Mouse (Mus musculus): ENCODE results near the gene Bcl11a.
"Not testable (repeated sequence)": the region's sequence is repeated elsewhere in the genome, so short reads cannot be mapped to it uniquely, and the experiment has no call there.

Gene Bcl11a

DNA sequence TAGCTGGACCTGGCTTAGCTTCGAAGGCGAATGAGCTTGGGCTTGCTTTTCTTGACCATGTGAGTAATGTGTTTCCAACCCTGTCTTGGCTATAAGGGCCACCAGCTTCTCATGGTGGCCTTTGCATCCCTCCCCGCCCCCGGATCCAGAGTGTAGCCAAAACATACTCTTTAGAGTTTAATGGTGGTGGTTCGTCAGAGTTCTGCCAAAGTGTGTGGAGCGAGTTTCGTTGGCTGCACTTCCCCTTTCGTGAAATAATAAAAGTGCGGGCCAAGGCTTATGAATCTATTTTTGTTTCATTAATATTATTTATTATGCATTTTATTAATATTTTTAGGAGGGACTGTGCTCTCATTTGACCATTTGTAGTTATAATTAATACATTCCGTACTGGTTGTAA is 21.4 kb downstream of the Bcl11a start:
- no peak for DNase-seq (ENCODE audit: low spot score)

DNA sequence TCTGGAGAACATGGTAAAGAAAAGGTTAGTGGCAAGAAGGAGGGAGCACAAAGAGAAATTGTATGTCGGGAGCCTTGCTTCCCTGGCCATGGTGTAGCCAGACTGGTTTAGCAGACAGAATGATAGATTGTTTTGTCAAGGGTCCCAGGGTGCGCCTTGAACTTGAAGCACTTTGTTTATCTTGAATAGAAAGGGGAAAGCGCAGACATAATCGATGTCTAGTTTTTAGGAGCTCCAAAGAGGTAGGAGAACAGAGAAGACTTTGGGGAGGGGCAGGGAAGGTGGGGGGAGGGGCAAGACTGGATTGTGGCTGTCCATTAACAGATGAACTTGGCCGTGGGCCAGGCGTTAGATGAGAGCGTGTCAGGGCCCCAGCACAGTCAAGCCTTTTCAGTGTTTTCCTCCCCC is 22.0 kb downstream of the Bcl11a start:
- peak; percentile 52 for DNase-seq (ENCODE audit: low spot score)

DNA sequence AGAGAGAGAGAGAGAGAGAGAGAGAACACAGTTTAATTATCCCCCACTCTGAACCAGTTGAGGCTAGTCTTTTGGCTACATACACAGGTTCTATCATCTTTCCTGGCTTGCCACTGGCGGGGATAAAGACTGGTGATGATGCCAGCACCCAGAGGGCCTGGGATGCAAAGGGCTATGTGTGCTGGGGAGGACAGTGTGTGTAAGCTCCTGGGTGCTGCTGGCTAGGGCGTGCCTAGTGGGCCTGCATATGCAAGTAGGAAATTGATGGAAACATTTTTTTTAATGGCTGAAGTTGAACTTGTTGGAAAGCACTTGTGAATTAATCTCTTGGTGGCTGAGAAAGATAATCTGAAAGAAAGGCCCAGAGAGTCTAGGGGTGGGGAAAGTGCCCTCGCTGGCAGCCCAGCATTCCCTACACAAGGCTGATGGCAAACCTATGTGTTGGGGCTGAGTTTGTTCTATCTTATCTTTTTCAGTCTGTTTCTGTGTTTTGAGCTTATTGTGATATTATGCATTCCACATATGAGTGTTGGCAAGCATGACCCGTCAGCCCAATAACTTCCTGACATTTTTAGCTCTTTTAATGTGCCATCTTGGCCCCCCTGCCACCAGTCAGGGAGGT is 22.7 kb downstream of the Bcl11a start:
- DNase-seq (ENCODE audit: low spot score): no peak

DNA sequence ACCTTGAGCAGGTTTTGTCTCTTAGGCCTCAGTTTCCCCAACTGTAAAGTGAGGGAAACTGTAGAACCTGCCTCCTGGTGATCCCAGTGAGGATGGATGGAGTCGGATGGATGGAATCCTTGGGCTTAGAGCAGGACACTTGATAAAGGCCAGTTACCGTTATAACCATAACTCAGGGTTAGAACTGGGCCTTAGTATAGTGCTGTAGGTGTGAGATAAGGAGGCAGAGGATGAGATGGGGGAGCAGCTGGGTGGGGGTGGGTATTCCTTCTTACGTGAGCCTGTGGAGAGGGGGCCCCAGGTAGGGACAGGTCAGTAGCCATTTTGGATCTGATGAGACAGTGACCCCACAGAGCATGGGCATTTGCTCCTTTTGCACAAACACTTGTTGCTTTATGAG is 23.8 kb downstream of the Bcl11a start:
- no peak for DNase-seq (ENCODE audit: low spot score)

DNA sequence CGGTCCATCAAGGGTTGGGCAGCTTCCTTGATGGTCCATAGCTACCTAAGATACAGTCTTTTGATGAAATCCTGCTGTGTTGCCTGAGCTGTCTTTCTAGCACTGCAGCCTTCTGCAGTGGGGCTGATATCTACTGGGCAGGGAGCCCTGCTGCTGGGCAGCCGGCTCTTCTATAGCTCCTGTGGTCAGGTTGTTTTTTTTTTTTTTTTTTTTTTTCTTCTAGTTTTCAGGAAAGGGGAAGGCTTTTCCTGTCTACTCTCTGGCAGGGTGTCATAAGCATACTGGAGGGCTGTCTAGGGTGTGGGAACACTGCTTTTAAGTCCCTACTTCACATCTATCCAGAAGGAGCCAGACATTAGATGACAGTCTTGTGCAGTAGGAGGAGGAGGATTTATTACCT is 24.5 kb downstream of the Bcl11a start:
- DNase-seq (ENCODE audit: low spot score): no peak

DNA sequence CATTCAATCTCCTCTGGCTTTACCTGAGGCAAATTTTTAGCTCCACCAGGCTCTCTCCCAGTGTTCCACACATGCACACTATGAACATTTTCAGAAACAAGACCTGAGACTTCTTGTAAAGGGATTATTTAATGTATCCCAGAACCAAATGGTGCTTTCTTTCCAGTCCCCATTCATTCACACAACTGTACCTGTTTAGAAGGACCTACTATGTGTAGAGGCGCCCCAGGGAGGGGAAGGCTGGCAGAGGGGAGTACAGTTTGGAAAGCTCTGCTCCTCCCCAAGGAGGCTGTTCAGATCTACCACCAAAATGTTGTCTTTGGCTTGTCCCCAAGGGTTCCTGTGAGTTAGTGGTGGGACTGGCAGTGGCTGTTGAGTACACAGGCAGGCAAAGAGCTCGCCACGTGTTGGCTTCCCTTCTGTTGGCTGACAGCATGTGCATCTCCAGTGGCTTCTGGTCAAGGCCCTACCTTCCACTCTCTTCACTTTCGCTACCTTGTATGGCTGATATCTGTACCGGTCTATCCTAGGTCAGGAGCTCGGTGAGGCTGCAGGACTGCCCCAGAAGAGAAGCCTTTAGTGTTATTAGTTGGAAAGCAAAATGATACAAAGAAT is 25.4 kb downstream of the Bcl11a start:
- DNase-seq (ENCODE audit: low spot score): no peak

DNA sequence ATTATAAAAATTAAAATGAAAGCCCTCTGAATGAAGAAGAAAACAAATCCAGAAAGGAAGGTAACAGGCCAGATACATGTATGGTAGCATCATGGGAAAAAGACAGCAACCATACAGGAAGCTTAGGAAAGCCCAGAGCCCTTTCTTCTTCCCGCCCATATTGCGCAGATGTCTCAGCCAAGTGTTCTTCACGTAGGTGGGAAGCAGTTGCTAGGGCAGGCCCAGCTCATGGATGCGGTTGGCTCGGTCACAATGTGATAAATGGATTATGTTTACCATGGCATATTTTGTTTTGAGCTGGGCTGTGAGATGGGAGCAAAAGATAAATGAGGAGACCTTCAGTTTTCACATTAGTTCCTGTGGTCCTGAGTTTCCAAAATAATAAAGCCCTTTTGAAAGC is 29.6 kb downstream of the Bcl11a start:
- DNase-seq (ENCODE audit: low spot score): no peak

DNA sequence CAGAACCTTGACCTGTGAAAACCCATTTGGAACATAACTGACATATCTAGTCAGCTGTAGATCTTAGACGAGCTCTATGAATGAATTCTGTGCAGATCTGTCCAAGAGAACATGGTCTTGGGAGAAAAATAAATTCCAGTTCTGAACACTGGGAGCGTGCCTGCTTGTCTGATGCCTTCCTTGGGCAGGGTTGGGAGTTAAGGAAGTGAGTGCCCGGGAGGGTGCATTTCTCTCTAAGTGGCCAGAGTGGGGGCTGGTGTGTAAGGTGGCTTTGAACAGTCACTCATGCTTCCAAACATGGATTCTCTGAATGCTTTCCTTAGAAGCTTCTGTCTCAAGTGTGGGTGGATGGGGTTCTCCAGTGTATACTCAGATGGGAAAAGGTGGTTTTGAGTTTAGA is 31.1 kb downstream of the Bcl11a start:
- DNase-seq (ENCODE audit: low spot score): no peak

DNA sequence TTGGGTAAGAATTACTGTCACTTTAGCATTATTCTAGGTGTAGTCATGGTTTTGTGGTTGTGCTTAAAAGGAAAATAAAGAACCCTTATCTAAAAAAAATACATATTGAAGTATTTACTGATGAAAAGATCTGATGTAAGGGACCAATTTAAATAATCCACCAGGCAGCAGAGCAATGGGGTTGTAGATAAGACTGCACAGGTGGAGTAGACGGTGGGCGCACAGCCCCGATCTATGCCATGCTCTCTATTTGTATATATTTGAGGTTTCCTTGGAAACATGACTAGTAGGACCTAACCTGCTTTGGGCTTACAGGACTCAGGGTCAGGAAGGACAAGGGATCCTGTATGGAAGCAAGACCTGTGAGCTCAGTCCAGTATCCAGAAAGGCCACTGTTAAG is 31.5 kb downstream of the Bcl11a start:
- DNase-seq (ENCODE audit: low spot score): no peak

DNA sequence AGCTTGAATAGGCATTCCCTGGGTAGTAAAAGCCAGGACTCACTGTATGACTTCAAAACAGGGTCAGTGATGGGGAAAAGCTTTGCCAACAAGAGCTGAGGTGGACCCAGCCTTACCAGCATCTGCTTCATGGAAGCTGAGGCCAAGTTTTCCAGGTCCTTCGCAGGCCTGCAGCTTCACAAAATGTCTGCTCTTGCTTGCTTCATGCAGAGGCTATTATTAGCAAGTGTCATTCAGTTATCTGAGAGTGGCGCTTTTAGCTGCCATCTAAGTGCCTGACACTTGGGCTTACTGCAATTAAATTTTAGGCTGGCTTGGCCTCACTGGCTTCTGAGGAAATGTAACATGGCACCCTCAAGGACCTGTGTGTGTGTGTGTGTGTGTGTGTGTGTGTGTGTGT is 32.3 kb downstream of the Bcl11a start:
- DNase-seq (ENCODE audit: low spot score): no peak

DNA sequence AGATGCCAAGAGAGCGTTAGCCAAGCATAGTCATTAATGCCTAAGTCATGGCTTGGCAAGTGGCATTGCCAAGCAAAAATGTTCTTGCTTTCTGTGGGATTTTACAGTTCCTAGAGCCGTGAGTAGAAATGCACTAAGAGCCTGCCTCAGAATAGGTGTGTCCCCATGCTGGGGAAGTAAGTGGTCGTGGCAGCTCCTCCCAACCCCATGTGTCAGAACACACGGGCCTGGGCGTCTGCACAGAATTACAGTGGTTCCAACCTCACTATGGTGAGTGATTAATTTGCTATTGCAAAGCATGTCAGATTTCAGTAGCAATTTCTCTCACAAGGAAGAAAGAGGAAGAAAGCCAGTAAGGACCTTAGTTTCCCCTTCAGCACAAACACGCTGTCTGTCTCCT is 33.9 kb downstream of the Bcl11a start:
- DNase-seq (ENCODE audit: low spot score): no peak

DNA sequence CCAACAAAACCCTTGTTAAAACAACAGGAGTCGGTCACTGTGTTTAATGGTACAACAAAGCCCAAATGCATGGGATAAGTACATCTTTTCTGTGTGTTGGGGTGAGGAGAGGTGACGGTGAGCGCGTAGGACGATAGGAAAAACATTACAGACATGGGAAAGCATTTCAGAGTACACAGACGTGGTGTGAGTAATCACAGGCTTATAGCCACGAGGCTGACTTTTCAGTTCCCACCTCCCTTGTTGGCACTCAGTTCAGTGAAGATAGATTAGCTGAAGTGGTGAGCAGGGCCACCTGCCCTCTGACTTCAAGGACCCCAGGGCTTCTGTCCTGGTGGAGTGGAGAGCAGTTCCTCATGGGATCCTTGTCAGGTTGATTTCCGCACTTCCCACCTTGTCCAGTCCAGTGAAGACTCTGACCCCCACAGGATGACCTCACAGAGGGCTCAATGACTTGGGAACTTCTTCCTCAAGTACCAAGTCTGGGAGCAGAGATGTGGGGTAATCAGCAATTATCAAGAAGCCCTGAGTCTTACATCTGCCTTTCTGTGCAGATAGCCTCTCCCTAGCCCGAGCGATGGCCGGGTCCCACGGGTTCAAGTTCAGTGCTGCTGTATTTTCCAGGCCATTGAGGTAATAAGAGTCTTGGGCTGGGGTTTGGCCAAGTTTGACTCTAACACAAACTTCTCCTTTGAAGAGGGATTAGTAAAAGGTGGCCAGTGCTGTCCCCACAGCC is 37.3 kb downstream of the Bcl11a start:
- DNase-seq (ENCODE audit: low spot score): no peak

DNA sequence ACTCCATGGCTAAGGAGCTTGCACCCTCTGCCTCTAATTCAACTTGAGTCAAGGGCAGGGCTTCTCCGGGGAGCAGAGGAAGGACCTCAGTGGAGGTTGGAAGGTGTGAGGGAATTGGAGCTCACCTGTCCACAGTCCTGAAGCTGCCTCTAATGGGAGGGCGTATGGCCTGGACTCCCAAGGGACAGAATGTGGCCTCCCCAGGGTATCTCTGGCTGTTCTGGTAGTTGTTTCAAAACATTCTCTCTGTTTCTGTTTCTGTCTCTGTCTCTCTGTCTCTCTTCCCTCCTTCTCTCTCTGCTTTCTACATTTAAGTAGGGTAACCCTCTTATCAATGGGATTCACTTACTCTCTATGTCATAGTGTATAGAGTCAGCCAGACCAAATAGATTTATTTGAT is 38.2 kb downstream of the Bcl11a start:
- DNase-seq (ENCODE audit: low spot score): no peak

DNA sequence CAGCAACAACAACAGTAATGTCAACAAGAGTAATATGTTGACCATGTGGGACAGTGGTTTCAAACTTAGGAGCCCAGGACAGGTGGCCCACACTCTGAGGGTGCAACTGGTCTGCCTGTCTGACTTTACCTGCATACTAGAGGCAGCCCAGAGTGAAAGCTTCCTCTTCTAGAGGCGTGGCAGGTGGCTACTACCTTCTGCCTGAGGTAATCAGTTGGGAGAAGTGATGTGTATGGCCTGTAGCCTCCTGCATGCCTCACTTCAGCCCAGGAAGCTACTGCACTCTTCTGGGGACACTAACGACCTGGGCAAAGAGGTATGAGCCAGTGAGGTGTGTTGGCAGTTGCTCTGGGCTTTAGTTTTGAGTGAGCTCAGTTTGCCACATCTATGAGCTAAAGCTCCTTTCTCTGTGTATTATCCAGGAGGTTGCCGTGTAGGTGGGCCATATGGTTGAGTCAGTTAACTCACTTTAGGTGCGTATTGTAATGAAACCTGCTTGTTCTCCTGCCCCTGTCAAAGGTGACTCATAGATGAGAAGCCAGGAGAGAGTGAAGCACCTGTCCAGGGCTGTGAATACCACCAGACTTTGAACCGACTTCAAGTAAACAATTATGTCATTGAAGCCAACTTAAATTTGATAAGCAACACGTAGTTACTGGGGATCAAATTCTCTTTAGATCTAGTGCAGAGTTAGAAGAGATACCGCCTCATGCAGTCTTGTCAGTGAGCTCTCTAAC is 38.9 kb downstream of the Bcl11a start:
- DNase-seq (ENCODE audit: low spot score): no peak

DNA sequence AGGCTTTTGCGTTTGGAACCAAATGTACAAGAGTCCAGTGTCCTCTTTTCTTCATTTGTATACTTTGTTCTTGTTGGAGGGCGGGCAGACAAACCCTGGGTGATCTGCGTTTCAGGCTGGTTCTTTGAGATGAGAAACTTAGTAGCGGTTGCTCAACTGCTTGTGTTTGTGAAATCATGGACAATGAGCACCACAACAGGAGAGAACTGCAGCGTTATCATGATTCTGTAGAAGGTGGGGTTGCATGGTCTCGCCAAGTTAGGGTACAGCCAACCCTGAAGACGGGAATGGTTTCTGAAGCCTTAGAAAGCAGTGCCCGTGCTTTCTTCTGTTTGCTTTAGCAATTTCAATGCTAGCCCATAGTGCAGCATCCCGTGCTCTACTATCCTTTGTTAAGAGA is 43.3 kb downstream of the Bcl11a start:
- DNase-seq (ENCODE audit: low spot score): no peak

DNA sequence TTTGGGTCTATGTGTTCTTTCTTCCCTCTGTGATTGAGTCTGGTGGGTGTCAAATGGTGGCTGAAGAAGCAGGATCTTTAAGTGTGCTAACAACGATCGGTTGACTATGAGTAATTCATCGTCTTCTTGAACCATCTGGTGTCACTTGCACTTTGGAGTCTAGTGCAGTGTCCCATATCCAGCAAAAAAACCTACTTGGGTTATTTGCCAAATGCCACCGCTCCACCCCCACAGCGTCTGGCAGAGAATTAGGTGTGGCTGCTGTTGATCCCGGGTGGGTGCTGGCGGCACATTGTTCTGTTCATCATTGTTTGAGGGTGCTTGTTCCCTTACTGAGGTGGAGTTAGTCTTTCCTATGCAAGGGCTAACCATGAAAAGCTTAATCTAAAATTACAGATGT is 45.0 kb downstream of the Bcl11a start:
- DNase-seq (ENCODE audit: low spot score): no peak

DNA sequence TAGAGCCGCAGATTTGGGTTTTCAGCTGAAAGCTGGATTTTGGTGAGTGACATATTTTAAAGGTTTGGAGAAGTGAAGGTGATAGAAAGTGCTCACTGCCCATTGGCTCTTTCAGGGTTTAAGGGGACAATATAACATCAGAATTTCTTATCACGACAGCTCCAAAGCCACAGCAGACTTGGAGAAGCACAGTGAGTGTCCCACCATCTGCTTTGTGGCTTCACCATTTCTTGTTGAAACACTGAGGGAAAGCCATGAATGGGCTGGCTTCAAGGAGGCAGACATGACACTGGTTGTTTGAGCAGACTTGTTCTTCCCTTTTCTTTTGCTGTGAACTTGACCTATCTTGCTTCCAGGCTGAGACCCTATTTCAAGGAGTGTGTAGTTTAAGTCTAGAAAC is 46.1 kb downstream of the Bcl11a start:
- DNase-seq (ENCODE audit: low spot score): no peak

DNA sequence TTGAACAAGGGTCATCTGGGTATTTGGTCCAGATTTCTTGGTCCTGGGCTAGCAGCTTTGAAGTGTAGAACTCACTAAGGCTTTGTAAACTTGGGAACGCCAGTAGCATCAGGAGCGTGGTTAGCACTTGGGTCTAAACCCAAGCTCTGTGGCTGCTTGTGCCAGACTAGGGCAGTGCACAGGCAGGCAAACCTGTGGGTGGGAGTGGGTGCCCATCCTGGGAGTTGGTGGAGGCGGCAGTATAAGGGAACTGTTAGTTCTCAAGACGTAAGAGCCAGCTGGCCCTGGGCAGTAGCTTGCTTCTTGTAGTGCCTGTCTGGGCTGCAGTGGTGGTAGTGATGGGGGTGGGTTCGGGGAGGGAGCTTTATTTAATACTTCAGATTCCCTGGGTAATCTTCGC is 47.2 kb downstream of the Bcl11a start:
- no peak for DNase-seq (ENCODE audit: low spot score)

DNA sequence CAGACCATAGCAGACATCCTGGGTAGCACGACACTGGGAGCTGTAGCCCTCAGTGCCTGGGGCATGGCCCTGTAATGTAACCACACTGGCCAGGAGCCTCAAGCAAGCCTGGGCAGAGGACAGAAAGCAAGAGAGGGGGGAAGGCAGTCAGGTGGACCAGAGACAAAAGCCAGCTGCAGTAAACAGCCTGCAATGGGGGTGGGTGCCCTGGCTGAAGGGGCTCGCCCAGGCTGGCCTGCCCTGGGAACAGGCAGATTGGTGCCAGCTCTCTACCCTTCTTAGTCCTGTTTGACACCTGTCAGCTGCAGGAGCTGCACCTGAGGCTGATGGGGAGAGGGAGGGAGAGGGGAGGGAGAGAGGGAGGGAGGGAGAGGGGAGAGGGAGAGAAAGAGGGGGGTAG is 50.1 kb downstream of the Bcl11a start:
- no peak for DNase-seq (ENCODE audit: low spot score)

DNA sequence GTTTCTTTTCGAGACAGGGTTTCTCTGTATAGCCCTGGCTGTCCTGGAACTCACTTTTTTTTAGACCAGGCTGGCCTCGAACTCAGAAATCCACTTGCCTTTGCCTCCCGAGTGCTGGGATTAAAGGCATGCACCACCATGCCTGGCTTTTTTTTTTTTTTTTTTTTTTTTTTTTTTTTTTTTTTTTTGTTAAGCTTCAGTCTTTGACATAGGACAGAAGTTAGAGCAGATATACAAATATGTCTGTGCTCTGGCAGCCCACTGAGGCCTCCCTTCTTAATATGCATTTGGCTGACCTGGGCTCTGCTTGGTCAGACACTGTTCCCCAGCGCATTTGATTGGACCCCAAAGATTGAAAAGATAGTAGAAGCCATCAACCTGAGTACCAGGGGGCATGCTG is 51.0 kb downstream of the Bcl11a start:
- DNase-seq (ENCODE audit: low spot score): not testable (repeated sequence)

DNA sequence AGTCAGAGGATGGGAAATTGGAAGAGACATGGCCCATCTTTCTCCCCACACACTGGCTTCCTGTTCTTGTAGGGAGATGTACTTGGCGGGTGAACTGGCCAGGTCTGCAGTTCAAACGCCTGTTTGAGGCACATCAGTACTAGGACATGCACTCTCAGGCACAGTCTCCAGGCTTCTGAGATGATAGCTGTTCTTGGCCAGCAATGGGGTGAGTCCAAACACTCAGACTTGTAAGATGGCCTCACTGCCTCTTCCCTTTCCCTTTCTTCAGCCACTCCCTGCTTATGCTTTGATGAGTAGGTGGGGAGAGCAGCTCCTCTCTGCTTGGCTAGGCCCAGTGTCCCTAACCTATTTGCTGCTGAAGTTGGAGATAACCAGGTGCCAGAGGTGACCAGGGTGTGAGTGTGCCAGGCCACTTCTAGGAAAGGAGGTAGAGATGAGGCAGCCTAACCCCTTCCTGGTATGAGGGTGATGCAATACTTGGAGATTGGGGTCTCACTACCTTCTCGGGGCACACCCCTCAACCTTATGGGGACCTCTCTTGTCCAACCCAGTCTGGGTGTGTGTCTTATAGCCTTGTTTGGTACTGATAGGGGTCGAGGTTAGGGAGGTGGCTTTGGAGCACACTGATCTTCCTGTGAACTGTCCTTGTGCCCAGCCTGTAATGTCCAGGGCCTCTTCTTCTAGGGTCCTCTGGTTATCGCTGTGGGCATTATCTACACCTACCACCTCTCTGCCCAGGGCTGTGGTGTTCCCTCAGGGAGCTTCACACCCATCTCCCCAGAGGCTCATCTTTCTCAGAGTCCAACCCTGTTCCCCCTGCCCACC is 51.7 kb downstream of the Bcl11a start:
- DNase-seq (ENCODE audit: low spot score): no peak

DNA sequence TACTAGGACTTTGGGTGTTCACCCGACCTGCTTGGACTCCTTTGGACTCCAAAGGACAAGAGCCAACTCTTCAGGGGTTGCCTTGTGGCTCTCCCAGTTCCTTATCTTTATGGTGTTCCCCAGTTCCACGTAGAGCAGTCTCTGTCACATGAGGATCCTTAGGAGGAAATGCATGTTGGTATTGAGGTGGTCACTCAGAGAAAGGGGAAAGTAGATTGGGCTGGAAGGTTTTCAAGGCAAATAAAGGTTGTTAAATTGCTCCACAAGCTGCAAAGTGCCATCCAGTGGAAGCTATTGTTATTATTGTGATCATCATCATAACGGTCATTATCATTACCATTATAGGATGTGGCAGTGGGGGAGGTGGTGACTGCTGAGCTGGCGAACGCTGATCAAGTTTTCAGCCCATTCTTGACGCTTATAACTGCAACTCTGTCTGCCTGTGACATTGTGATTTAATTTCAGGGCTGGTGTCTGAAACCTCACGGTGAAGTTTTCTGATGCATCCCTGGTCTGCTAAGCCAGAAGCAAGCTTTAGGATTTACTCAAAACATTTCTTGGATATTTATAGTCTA is 52.4 kb downstream of the Bcl11a start:
- DNase-seq (ENCODE audit: low spot score): no peak

All from testis, postnatal 10 days (tissue).